Mouse (Mus musculus) megakaryocyte, embryonic 14.5 days (primary cell): ENCODE data around the gene Sorl1.

ENCODE experiments used
- FLI1 ChIP-seq: IDR thresholded peaks from 2 replicates; pipeline ENCODE4 v1.6.1; 2012; ENCODE audit warnings: low read length, inconsistent platforms, mixed read lengths
- GATA1 ChIP-seq: IDR thresholded peaks from 3 replicates; pipeline ENCODE4 v1.6.1; 2012; ENCODE audit warnings: mixed read lengths, low read length, inconsistent platforms, borderline replicate concordance

DNA sequence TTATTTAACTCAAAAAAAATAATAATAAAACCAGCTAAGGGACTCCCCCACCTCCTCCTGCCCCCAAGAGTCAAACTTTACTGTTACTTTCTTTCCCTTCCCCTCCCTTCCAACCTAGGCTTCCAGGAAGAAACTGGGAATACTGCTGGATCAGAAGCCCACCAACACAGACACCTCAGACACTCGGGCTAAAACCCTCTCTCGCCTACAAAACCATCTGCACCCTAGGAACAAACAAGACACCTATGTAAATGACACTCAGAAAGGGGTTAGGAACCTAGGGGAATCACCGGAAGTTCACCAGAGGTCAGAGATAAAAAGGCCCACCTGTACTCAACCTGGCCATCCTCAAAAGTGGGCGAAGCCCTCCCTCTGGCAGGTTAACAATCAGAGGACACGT is 15.0 kb downstream of the Sorl1 start:
- TF ChIP-seq GATA1 (no peak), FLI1 (no peak)
